In the genomic region with DNA sequence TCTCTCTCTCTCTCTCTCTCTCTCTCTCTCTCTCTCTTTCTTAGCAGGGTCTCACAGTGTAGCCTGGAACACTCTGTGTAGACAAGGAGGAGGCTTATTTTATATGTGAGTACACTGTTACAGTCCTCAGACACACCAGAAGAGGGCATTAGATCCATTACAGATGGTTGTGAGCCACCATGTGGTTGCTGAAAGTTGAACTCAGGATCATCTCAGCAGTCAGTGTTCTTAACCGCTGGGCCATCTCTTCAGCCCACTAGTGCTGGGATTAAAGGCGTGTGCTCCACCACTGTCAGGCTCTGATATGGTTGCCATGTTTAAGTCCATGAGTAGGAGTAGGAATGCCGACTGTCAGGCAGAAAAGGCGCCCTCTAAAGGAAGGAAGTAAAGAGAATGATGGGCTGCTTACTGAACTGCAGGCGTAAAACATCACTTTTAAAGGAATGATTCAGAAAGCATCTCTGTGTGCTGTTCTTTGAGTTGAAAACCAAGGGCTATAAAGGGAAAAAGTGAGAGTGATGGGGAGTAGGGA, we compare ENCODE assay signal across 17 mouse cellular contexts.
"Had no signal": no experiment of that assay in that cellular context is flagged by ENCODE, and none has a peak within 500 bp of the region (broad histone marks: within the 10 kb centered on the region; RNA-seq: fewer than 3 reads in every experiment).

No protein-coding gene starts in this region.

- H3K4me3 ChIP-seq: limb, embryonic 10.5 days; liver, embryonic 13.5 days; midbrain, embryonic 13.5 days; myocyte; neural tube, embryonic 15.5 days; stomach, embryonic 15.5 days had no signal

- H3K36me3 ChIP-seq: liver, embryonic 13.5 days; midbrain, embryonic 13.5 days; neural tube, embryonic 15.5 days; stomach, embryonic 15.5 days had no signal

- H3K27me3 ChIP-seq: liver, embryonic 13.5 days; midbrain, embryonic 13.5 days; neural tube, embryonic 15.5 days; stomach, embryonic 15.5 days had no signal

- H3K9me3 ChIP-seq: limb, embryonic 10.5 days; liver, embryonic 13.5 days; midbrain, embryonic 13.5 days; neural tube, embryonic 15.5 days; stomach, embryonic 15.5 days had no signal

- H3K9ac ChIP-seq: liver, embryonic 13.5 days; lung, embryonic 14.5 days; midbrain, embryonic 13.5 days; neural tube, embryonic 15.5 days; stomach, embryonic 15.5 days had no signal

- DNase-seq: kidney, adult 11 months; kidney, adult 9 months; kidney, postnatal 36 days; liver, embryonic 13.5 days; lung, embryonic 14.5 days; lung, postnatal 14 days; right cerebral cortex, postnatal 4 days; spleen, adult 18-20 months; thymus, adult 2 months; thymus, postnatal 25 days had no signal

- H3K4me2 ChIP-seq: liver, embryonic 13.5 days; lung, embryonic 14.5 days; midbrain, embryonic 13.5 days; neural tube, embryonic 15.5 days; stomach, embryonic 15.5 days had no signal

- ATAC-seq: midbrain, embryonic 13.5 days had no signal

- H3K27ac ChIP-seq: kidney, postnatal 0 days; limb, embryonic 10.5 days; liver, embryonic 13.5 days; macrophage; midbrain, embryonic 13.5 days; neural tube, embryonic 15.5 days; stomach, embryonic 15.5 days had no signal
